Mouse (Mus musculus): ENCODE results near the gene Pcgf6. TPM values are rescaled to one million over a fixed set of nuclear protein-coding genes. Genes with fewer than 3 reads are reported as not detected.
A peak's percentile ranks its signal among the peaks of the same experiment; 100 is the strongest.

The Pcgf6 gene
- 22.0 and 24.0 TPM in 2 replicates for polyA plus RNA-seq (2014; fragmentation: Nextera tagmentation; extraction: Ambion mirVana)

DNA sequence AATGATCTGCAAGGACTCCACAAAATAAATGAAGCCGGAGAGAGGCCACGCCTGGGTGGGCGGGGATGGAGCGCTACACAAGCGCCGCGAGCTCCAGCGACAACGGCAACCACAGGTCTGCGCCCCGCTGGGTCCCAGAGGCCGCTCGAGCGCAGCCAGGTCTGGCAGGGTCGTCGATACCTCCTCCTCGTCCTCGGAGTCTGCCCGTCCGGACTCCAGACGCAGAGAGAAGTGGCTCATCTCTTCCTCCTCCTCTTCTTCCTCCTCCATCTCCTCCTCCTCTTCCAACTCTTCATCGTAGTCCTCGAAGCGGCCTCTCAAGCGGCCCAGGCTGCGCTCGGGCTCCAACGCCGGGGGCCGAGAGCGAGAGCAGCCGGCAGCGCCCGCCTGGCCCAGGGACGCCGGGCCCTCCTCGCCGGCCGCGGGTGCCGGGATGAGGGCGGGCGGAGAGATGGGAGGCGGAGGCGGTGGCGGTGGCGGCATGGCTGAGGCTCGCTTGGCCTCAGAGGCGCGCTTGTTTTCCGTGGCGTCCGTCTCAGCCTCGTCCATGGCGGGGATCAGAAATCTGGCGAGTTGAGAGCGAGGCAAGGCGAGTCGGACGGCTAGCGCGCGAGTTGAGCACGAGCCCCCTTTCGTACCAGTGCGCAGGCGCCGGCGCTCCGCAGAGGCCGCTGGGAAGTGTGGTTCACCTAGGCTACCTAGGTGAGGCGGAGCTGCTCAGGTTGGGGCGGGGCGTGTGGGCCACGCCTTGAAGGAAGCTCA, at the start of gene Pcgf6:
Gene Pcgf6 (minus strand): TSS at position 636 of the 762 bp plus-strand sequence.
- under 1% methylated on average over 75 of the region's 75 CpGs for WGBS
- no peaks in the 10 kb centered on the region for H3K9me3 ChIP-seq (ENCODE audit: control insufficient read depth, low read depth, low read length)
- peak; percentile 89 for ATAC-seq (ENCODE audit: insufficient number of reproducible peaks, insufficient read depth, low FRiP score, low read depth)
- no peaks in the 10 kb centered on the region for H3K27me3 ChIP-seq (ENCODE audit: control insufficient read depth, insufficient read depth, low read length)
- peak within 1 kb of the TSS; percentile 78 for H3K9ac ChIP-seq (replicated peaks; ENCODE audit: low read depth, low read length)
- peak within 1 kb of the TSS; percentile 54 for H3K4me2 ChIP-seq (replicated peaks; ENCODE audit: low read depth, low read length)
- peak within 1 kb of the TSS; percentile 68 for H3K4me3 ChIP-seq (ENCODE audit: low read depth, low read length)
- 0 out of 2 replicates have a peak, but pooled peaks cover 2% of the 10 kb centered on the region for H3K36me3 ChIP-seq (ENCODE audit: control insufficient read depth, insufficient read depth, low read length)
- H3K27ac ChIP-seq (ENCODE audit: low read length), result peak within 1 kb of the TSS; percentile 82
- H3K4me1 ChIP-seq (ENCODE audit: control insufficient read depth, insufficient read depth, low read length), result peaks cover 12% of the 10 kb centered on the region; the same call in 1 of the 2 replicates

DNA sequence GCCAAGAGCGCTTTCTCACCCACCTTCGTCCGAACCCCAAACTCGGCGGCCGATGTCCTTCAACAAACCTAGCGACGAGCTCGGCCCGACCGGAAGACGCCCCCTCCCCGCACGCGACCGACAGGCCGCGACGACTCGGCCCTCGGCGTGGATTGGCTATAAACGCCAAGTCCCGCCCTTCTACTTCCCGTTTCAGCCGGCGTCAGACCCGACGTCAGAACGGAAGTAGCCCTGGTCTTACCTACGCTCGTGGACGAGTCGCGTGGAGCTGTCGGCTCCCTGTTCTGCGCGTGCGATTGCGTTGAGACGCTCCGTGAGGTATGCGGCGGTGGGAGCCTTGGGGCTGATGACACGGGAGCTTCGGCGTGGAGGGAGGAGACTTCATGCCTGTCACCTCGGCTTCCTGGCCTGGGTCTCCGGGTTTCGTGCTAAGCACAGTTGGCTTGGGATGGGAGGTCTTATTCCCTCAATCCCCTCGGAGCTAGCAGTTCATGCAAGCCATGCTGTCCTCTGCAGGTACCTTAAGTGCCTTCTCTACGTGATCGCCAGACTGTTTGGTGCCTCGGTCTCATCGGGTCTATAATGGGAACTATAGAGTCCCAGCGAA, 39.9 kb upstream of the Pcgf6 start, which contains the start of the genes Usmg5 and Pdcd11:
Gene Usmg5 (minus strand): TSS at position 98 of the 607 bp plus-strand sequence.
Gene Pdcd11 (plus strand): TSS at position 219 of the 607 bp plus-strand sequence.
- Histone ChIP-seq H3K9me3 (ENCODE audit: control insufficient read depth, low read depth, low read length) (no peaks in the 10 kb centered on the region), H3K27ac (ENCODE audit: low read length) (peak within 1 kb of the TSS; percentile 82), H3K4me2 (replicated peaks; ENCODE audit: low read depth, low read length) (peak within 1 kb of the TSS; percentile 74), H3K4me1 (ENCODE audit: control insufficient read depth, insufficient read depth, low read length) (peaks cover 16% of the 10 kb centered on the region), H3K27me3 (ENCODE audit: control insufficient read depth, insufficient read depth, low read length) (no peaks in the 10 kb centered on the region), H3K9ac (replicated peaks; ENCODE audit: low read depth, low read length) (peak within 1 kb of the TSS; percentile 95), H3K4me3 (ENCODE audit: low read depth, low read length) (peak within 1 kb of the TSS; percentile 92), H3K36me3 (ENCODE audit: control insufficient read depth, insufficient read depth, low read length) (peaks cover 22% of the 10 kb centered on the region)
- under 1% methylated on average over 56 of the region's 56 CpGs for WGBS
- ATAC-seq (ENCODE audit: insufficient number of reproducible peaks, insufficient read depth, low FRiP score, low read depth), result peak; percentile 100

DNA sequence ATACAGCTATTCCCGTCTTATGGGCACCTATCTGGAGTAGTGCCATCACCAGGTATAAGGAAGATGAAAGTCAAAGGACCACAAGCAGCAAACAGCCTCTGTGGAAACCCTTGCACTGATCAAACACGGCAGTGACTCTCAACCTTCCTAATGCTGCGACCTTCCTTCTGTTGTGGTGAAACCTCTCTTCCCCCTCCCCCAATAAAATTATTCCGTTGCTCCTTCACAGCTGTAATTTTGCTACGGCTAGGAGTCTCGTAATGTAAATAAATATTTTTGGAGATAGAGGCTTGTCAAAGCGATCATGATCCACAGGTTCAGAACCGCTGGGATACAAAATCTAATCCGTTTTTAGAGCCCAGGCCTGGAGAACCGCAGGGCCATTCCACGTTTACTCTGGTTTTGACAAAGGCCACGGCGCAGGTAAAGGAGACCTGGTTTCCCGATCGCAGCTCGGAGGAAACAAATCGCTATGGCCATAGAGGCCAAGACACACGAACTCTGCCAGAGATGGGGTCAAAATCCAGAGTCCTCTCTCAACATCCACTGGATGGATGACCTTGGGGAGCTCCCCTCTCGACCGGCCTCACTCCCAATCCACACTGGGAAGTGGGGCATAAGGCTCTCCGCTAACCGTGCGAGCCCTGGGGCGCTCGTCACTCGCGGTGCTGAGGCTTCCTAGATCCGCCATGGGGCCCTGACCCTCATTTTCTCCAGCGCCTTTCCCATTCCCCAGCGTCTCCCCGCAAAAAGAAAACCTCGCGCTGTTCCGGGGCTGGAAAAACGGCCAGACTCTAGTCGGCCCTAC, 39.2 kb upstream of the Pcgf6 start:
- peaks cover 20% of the 10 kb centered on the region for H3K36me3 ChIP-seq (ENCODE audit: control insufficient read depth, insufficient read depth, low read length)
- ATAC-seq (ENCODE audit: insufficient number of reproducible peaks, insufficient read depth, low FRiP score, low read depth), result peak; percentile 21
- no peaks in the 10 kb centered on the region for H3K27me3 ChIP-seq (ENCODE audit: control insufficient read depth, insufficient read depth, low read length)
- 2% methylated on average over 36 of the region's 36 CpGs for WGBS
- H3K4me3 ChIP-seq (ENCODE audit: low read depth, low read length), result peak overlapping the region; percentile 92
- H3K4me2 ChIP-seq (replicated peaks; ENCODE audit: low read depth, low read length), result peak overlapping the region; percentile 65
- no peaks in the 10 kb centered on the region for H3K9me3 ChIP-seq (ENCODE audit: control insufficient read depth, low read depth, low read length)
- H3K4me1 ChIP-seq (ENCODE audit: control insufficient read depth, insufficient read depth, low read length), result peaks cover 16% of the 10 kb centered on the region
- H3K27ac ChIP-seq (ENCODE audit: low read length), result peak overlapping the region; percentile 82
- H3K9ac ChIP-seq (replicated peaks; ENCODE audit: low read depth, low read length), result peak overlapping the region; percentile 95

DNA sequence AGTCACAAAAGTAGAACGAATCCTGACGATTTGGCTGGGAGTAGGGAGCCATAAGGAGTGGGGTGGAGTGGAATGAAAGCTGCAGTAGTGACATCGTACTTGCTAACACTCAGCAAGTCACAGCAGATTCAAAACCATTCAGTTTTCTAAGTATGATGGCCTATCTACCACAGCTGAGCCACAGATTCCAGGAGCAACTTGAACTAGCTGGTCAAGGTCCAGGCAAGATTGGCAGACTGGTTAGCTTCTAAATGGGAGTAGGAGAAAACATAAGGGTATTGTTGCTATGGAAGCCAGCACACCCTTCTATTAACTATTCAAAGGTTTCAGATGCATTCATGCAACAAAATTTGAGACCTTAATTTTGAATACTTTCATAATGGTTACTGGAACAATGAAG, 37.5 kb upstream of the Pcgf6 start:
- H3K4me1 ChIP-seq (ENCODE audit: control insufficient read depth, insufficient read depth, low read length), result peaks cover 16% of the 10 kb centered on the region
- H3K4me3 ChIP-seq (ENCODE audit: low read depth, low read length), result no peak overlapping the region
- 85% methylated on average over 3 of the region's 3 CpGs for WGBS
- H3K27ac ChIP-seq (ENCODE audit: low read length), result no peak overlapping the region
- no peak overlapping the region for H3K9ac ChIP-seq (replicated peaks; ENCODE audit: low read depth, low read length)
- H3K4me2 ChIP-seq (replicated peaks; ENCODE audit: low read depth, low read length), result no peak overlapping the region
- H3K36me3 ChIP-seq (ENCODE audit: control insufficient read depth, insufficient read depth, low read length), result peaks cover 34% of the 10 kb centered on the region
- no peaks in the 10 kb centered on the region for H3K9me3 ChIP-seq (ENCODE audit: control insufficient read depth, low read depth, low read length)
- H3K27me3 ChIP-seq (ENCODE audit: control insufficient read depth, insufficient read depth, low read length), result no peaks in the 10 kb centered on the region
- no peak for ATAC-seq (ENCODE audit: insufficient number of reproducible peaks, insufficient read depth, low FRiP score, low read depth)

DNA sequence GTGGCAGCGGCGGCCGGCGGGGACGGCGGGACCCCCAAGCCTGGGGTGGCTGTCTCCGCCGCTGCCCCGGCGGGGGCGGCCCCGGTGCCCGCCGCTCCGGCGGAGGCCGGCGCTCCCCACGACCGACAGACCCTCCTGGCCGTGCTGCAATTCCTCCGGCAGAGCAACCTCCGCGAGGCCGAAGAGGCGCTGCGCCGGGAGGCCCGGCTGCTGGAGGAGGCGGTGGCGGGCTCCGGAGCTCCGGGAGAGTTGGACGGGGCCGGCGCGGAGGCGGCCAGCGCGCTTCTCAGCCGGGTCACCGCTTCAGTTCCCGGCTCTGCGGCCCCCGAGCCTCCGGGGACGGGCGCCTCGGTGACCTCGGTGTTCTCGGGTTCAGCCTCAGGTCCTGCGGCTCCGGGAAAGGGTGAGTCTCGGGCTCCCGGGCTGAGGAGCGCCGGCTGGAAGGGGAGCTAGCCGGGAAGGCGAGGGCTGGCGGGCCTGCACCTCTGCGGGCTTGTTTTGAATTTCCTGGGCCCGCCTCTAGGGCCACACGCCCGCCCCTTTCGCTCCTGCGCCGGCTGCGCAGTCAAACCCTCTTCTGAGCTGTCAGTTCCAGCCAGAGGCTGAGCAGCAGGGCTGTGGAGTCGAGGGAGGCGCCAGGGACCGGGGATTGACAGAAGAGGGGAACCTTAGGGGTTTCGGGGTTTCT, 17.4 kb upstream of the Pcgf6 start:
- ATAC-seq (ENCODE audit: insufficient number of reproducible peaks, insufficient read depth, low FRiP score, low read depth), result peak; percentile 94
- Histone ChIP-seq H3K27ac (ENCODE audit: low read length) (peak overlapping the region; percentile 84), H3K9ac (replicated peaks; ENCODE audit: low read depth, low read length) (peak overlapping the region; percentile 90), H3K27me3 (ENCODE audit: control insufficient read depth, insufficient read depth, low read length) (no peaks in the 10 kb centered on the region), H3K4me2 (replicated peaks; ENCODE audit: low read depth, low read length) (peak overlapping the region; percentile 62), H3K4me1 (ENCODE audit: control insufficient read depth, insufficient read depth, low read length) (no peaks in the 10 kb centered on the region), H3K9me3 (ENCODE audit: control insufficient read depth, low read depth, low read length) (no peaks in the 10 kb centered on the region), H3K4me3 (ENCODE audit: low read depth, low read length) (peak overlapping the region; percentile 99), H3K36me3 (ENCODE audit: control insufficient read depth, insufficient read depth, low read length) (peaks cover 15% of the 10 kb centered on the region)
- under 1% methylated on average over 54 of the region's 72 CpGs for WGBS

DNA sequence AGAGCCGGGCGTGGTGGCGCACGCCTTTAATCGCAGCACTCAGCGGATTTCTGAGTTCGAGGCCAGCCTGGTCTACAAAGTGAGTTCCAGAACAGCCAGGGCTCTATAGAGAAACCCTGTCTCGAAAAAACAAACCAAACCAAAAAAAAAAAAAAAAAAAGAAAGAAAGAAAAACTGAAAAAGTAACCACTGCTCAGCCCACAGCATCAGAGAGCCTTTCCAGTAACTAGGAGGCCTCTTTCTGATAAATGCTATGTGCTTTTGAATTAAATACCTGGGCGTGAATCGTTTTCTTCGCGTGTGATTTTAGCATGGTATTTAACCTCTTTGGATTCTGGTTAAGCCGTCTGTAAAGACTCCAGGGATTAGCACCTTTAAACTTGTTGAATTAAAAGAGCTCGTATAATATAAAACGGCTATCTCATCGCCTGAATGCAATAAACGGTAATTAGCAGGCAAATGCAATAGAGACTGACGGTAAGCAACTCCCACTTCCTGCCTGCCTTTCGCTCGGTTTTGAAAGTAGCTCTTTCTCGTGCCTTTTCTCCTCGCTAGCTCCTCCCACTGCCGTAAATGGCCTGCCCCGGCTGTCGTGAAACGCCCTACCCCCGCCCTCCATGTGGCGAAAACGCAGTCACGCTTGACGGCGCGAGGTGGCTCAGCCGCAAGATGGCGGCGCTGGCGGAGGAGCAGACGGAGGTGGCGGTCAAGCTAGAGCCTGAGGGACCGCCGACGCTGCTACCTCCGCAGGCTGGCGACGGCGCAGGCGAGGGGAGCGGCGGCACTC, 16.6 kb upstream of the Pcgf6 start, which contains the start of gene Taf5:
Gene Taf5 (plus strand): TSS at position 651 of the 787 bp plus-strand sequence.
- Histone ChIP-seq H3K36me3 (ENCODE audit: control insufficient read depth, insufficient read depth, low read length) (peaks cover 10% of the 10 kb centered on the region; the same call in 1 of the 2 replicates), H3K4me1 (ENCODE audit: control insufficient read depth, insufficient read depth, low read length) (no peaks in the 10 kb centered on the region), H3K4me2 (replicated peaks; ENCODE audit: low read depth, low read length) (peak within 1 kb of the TSS; percentile 62), H3K9ac (replicated peaks; ENCODE audit: low read depth, low read length) (peak within 1 kb of the TSS; percentile 90), H3K27ac (ENCODE audit: low read length) (peak within 1 kb of the TSS; percentile 84), H3K27me3 (ENCODE audit: control insufficient read depth, insufficient read depth, low read length) (no peaks in the 10 kb centered on the region), H3K9me3 (ENCODE audit: control insufficient read depth, low read depth, low read length) (no peaks in the 10 kb centered on the region), H3K4me3 (ENCODE audit: low read depth, low read length) (peak within 1 kb of the TSS; percentile 99)
- peak; percentile 80 for ATAC-seq (ENCODE audit: insufficient number of reproducible peaks, insufficient read depth, low FRiP score, low read depth)
- 10% methylated on average over 42 of the region's 49 CpGs for WGBS

DNA sequence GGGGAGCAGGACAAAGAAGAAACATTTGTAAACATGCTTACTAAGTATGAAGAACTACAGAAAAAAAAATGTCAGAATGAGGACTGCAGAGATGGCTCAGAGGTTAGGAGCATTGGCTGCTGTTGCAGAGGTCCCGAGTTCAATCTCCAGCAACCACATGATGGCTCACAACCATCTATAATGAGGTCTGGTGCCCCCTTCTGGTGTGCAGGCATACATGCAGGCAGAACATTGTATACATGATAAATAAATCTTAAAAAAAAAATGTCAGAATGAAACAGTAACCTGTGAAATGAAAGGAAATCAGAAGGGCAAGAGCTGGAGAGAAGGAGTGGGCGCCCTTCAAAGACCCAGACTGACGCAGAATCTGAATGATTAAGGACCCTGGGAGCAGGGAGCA, 15.2 kb upstream of the Pcgf6 start:
- no peaks in the 10 kb centered on the region for H3K4me1 ChIP-seq (ENCODE audit: control insufficient read depth, insufficient read depth, low read length)
- no peak overlapping the region for H3K27ac ChIP-seq (ENCODE audit: low read length)
- H3K36me3 ChIP-seq (ENCODE audit: control insufficient read depth, insufficient read depth, low read length), result peaks cover 2% of the 10 kb centered on the region; the same call in 1 of the 2 replicates
- H3K4me2 ChIP-seq (replicated peaks; ENCODE audit: low read depth, low read length), result no peak overlapping the region
- no peak overlapping the region for H3K4me3 ChIP-seq (ENCODE audit: low read depth, low read length)
- 95% methylated on average over 3 of the region's 3 CpGs for WGBS
- ATAC-seq (ENCODE audit: insufficient number of reproducible peaks, insufficient read depth, low FRiP score, low read depth), result no peak
- no peaks in the 10 kb centered on the region for H3K27me3 ChIP-seq (ENCODE audit: control insufficient read depth, insufficient read depth, low read length)
- H3K9me3 ChIP-seq (ENCODE audit: control insufficient read depth, low read depth, low read length), result no peaks in the 10 kb centered on the region
- H3K9ac ChIP-seq (replicated peaks; ENCODE audit: low read depth, low read length), result no peak overlapping the region
